Mouse (Mus musculus) MEL (cell line): Measurements from ENCODE around the gene Krt13. TPM values are rescaled to one million over a fixed set of nuclear protein-coding genes. Genes with fewer than 3 reads are reported as not detected.

Experiments used
- DNase-seq: peaks from one replicate; pipeline ENCODE4 v3.0.0; 2011; ENCODE audit warnings: low read depth, low spot score
- H3K27ac ChIP-seq: 2 replicates; pipeline ENCODE4 v1.5.1; 2012; ENCODE audit warnings: low read depth, mild to moderate bottlenecking, control low read depth, low read length, moderate library complexity; ENCODE audit not compliant: control insufficient read depth
- H3K27me3 ChIP-seq, 2 experiments: fragments of 150-350 bp in 1 of 2; sonication (generic) in 1 of 2; 2 replicates each; pipeline ENCODE4 v1.6.1; 2012; ENCODE audit warnings: low read length in 2 of 2, mild to moderate bottlenecking in 2 of 2, improper control_type of control experiment in 1 of 2, moderate library complexity in 1 of 2; ENCODE audit not compliant: insufficient read depth in 2 of 2, control insufficient read depth in 1 of 2
- H3K36me3 ChIP-seq, 2 experiments: 2 replicates each; pipeline ENCODE4 v1.6.1; 2012 to 2014; ENCODE audit warnings: low read length in 2 of 2, improper control_type of control experiment in 1 of 2, inconsistent platforms in 1 of 2, mild to moderate bottlenecking in 1 of 2; ENCODE audit not compliant: insufficient read depth in 2 of 2, control insufficient read depth in 1 of 2
- H3K4me1 ChIP-seq, 2 experiments: fragments of 150-350 bp in 1 of 2; sonication (generic) in 1 of 2; 2 replicates each; pipeline ENCODE4 v1.6.1; 2012; ENCODE audit warnings: low read length in 2 of 2, improper control_type of control experiment in 1 of 2, mild to moderate bottlenecking in 1 of 2; ENCODE audit not compliant: insufficient read depth in 2 of 2, control insufficient read depth in 1 of 2
- H3K4me3 ChIP-seq, 2 experiments: fragments of 150-350 bp in 1 of 2; sonication (generic) in 1 of 2; 2 replicates each; pipeline ENCODE4 v1.5.1; 2012; ENCODE audit warnings: low read depth in 2 of 2, low read length in 2 of 2, mild to moderate bottlenecking in 2 of 2, moderate library complexity in 2 of 2, control low read depth in 1 of 2, improper control_type of control experiment in 1 of 2; ENCODE audit not compliant: control insufficient read depth in 1 of 2, insufficient read depth in 1 of 2
- H3K79me2 ChIP-seq: 2 replicates; pipeline ENCODE4 v1.6.1; 2012; ENCODE audit warnings: mild to moderate bottlenecking, low read length, moderate library complexity; ENCODE audit not compliant: control insufficient read depth, poor library complexity, insufficient read depth
- H3K9ac ChIP-seq: 2 replicates; pipeline ENCODE4 v1.6.1; 2012; ENCODE audit warnings: low read depth, mild to moderate bottlenecking, control low read depth, low read length, moderate library complexity; ENCODE audit not compliant: control insufficient read depth, poor library complexity, severe bottlenecking
- H3K9me3 ChIP-seq: fragments of 150-350 bp; sonication (generic); replicated peaks from 2 replicates; pipeline ENCODE4 v1.6.1; 2012; ENCODE audit warnings: mild to moderate bottlenecking, low read length, improper control_type of control experiment, moderate library complexity; ENCODE audit not compliant: insufficient read depth
- BHLHE40 ChIP-seq: IDR thresholded peaks from 2 replicates; pipeline ENCODE4 v1.6.1; 2012; ENCODE audit warnings: low read depth, mild to moderate bottlenecking, inconsistent platforms, low read length, improper control_type of control experiment, borderline replicate concordance
- CHD2 ChIP-seq: IDR thresholded peaks from 2 replicates; pipeline ENCODE4 v1.6.1; 2011; ENCODE audit warnings: low read length, improper control_type of control experiment
- CTCF ChIP-seq, 3 experiments: IDR thresholded peaks in 2 of 3; conservative IDR thresholded peaks in 1 of 3; 2 replicates each; pipeline ENCODE4 v1.5.1; 2011 to 2012; ENCODE audit warnings: low read length in 3 of 3, low read depth in 2 of 3, mild to moderate bottlenecking in 2 of 3, improper control_type of control experiment in 1 of 3, inconsistent platforms in 1 of 3, mixed read lengths in 1 of 3, moderate library complexity in 1 of 3; ENCODE audit not compliant: control insufficient read depth in 1 of 3, insufficient read depth in 1 of 3, poor library complexity in 1 of 3, severe bottlenecking in 1 of 3
- E2F4 ChIP-seq: IDR thresholded peaks from 2 replicates; pipeline ENCODE4 v1.6.1; 2011; ENCODE audit warnings: low read depth, low read length, improper control_type of control experiment, borderline replicate concordance
- ETS1 ChIP-seq: IDR thresholded peaks from 2 replicates; pipeline ENCODE4 v1.6.1; 2012; ENCODE audit warnings: low read depth, mild to moderate bottlenecking, inconsistent platforms, low read length, improper control_type of control experiment, moderate library complexity
- GABPA ChIP-seq: IDR thresholded peaks from 2 replicates; pipeline ENCODE4 v1.6.1; 2012; ENCODE audit warnings: low read depth, mild to moderate bottlenecking, inconsistent platforms, low read length, improper control_type of control experiment, moderate library complexity
- GATA1 ChIP-seq: IDR thresholded peaks from 2 replicates; pipeline ENCODE4 v1.6.1; 2011; ENCODE audit warnings: low read depth, low read length, improper control_type of control experiment
- JUND ChIP-seq: IDR thresholded peaks from 2 replicates; pipeline ENCODE4 v1.6.1; 2011; ENCODE audit warnings: low read depth, mild to moderate bottlenecking, improper control_type of control experiment, low read length
- KAT2A ChIP-seq: conservative IDR thresholded peaks from 2 replicates; pipeline ENCODE4 v1.6.1; 2012; ENCODE audit warnings: low read depth, low read length, improper control_type of control experiment, inconsistent platforms
- MAX ChIP-seq: IDR thresholded peaks from 2 replicates; pipeline ENCODE4 v1.6.1; 2011; ENCODE audit warnings: low read length, improper control_type of control experiment
- MAZ ChIP-seq: IDR thresholded peaks from 2 replicates; pipeline ENCODE4 v1.6.1; 2012; ENCODE audit warnings: low read depth, mild to moderate bottlenecking, inconsistent platforms, low read length, improper control_type of control experiment
- MEF2A ChIP-seq: IDR thresholded peaks from 2 replicates; pipeline ENCODE4 v1.6.1; 2014; ENCODE audit warnings: low read depth, mild to moderate bottlenecking, inconsistent platforms, low read length, improper control_type of control experiment; ENCODE audit not compliant: poor library complexity, insufficient replicate concordance, severe bottlenecking; ENCODE audit errors: extremely low read depth
- MXI1 ChIP-seq: IDR thresholded peaks from 2 replicates; pipeline ENCODE4 v1.6.1; 2011; ENCODE audit warnings: mild to moderate bottlenecking, low read depth, low read length, improper control_type of control experiment
- MYC ChIP-seq: IDR thresholded peaks from 2 replicates; pipeline ENCODE4 v1.6.1; 2011; ENCODE audit warnings: low read depth, mild to moderate bottlenecking, low read length, improper control_type of control experiment, moderate library complexity
- NELFE ChIP-seq: IDR thresholded peaks from 2 replicates; pipeline ENCODE4 v1.6.1; 2011; ENCODE audit warnings: low read depth, low read length, improper control_type of control experiment
- NRF1 ChIP-seq: IDR thresholded peaks from 2 replicates; pipeline ENCODE4 v1.6.1; 2014; ENCODE audit warnings: low read depth, mild to moderate bottlenecking, inconsistent platforms, low read length, improper control_type of control experiment, moderate library complexity; ENCODE audit not compliant: poor library complexity, insufficient read depth, severe bottlenecking
- POLR2AphosphoS5 ChIP-seq: IDR thresholded peaks from 2 replicates; pipeline ENCODE4 v1.6.1; 2012; ENCODE audit warnings: low read depth, borderline replicate concordance, mild to moderate bottlenecking, inconsistent platforms, low read length, moderate library complexity, mixed read lengths
- SMC3 ChIP-seq: IDR thresholded peaks from 2 replicates; pipeline ENCODE4 v1.6.1; 2011; ENCODE audit warnings: low read depth, low read length, improper control_type of control experiment
- TCF12 ChIP-seq: IDR thresholded peaks from 2 replicates; pipeline ENCODE4 v1.6.1; 2014; ENCODE audit warnings: low read depth, mild to moderate bottlenecking, inconsistent platforms, low read length, improper control_type of control experiment, moderate library complexity
- USF1 ChIP-seq: IDR thresholded peaks from 2 replicates; pipeline ENCODE4 v1.6.1; 2014; ENCODE audit warnings: low read depth, mild to moderate bottlenecking, inconsistent platforms, low read length, improper control_type of control experiment, moderate library complexity
- USF2 ChIP-seq, 2 experiments: IDR thresholded peaks; 2 replicates each; pipeline ENCODE4 v1.6.1; 2011 to 2012; ENCODE audit warnings: improper control_type of control experiment in 2 of 2, low read length in 2 of 2, borderline replicate concordance in 1 of 2, inconsistent platforms in 1 of 2, low read depth in 1 of 2, mild to moderate bottlenecking in 1 of 2; ENCODE audit not compliant: insufficient read depth in 1 of 2
- ZC3H11A ChIP-seq: IDR thresholded peaks from 2 replicates; pipeline ENCODE4 v1.6.1; 2012; ENCODE audit warnings: low read depth, mild to moderate bottlenecking, inconsistent platforms, low read length, improper control_type of control experiment
- ZKSCAN1 ChIP-seq: IDR thresholded peaks from 2 replicates; pipeline ENCODE4 v1.6.1; 2012; ENCODE audit warnings: low read depth, mild to moderate bottlenecking, inconsistent platforms, low read length, improper control_type of control experiment, moderate library complexity
- ZNF384 ChIP-seq: IDR thresholded peaks from 2 replicates; pipeline ENCODE4 v1.6.1; 2012; ENCODE audit warnings: low read depth, mild to moderate bottlenecking, inconsistent platforms, low read length, improper control_type of control experiment
- polyA plus RNA-seq, 2 experiments: library from polyadenylated mRNA; stranded (reverse) in 1 of 2; unstranded in 1 of 2; fragments of >175 nt in 1 of 2; fragments of >200 nt in 1 of 2; gene quantifications; 2 replicates each; pipeline versions ENCODE4 v1.2.1 to v1.2.4; 2012; ENCODE audit warnings: low replicate concordance in 2 of 2, low read depth in 1 of 2; ENCODE audit not compliant: insufficient read length in 2 of 2, insufficient read depth in 1 of 2, missing spikeins in 1 of 2
- total RNA-seq: library from RNA; depleted of rRNA; stranded (reverse); fragments of 300-350 nt; gene quantifications from 2 replicates; pipeline ENCODE4 v1.2.3, GENCODE M21; 2012

The Krt13 gene
- total and polyA plus RNA-seq, 3 experiments = not detected

DNA sequence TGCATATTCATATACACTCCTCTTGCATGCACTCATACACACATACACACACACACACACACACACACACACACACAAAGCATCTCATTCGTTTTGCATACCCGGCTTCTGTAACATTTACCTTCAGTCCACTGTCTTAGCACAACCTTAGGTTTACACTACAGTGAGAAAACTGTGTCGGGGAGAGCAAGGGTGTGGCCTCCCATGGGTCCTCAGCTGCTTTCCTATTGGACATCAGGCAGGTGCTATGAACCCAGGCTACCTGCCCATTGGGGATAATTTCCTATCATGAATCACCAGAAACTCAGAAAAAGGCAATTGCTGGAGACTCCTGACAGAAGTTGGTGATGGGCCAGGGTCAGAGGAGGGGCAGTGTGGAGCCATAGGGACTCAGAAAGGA, 36.0 kb upstream of the Krt13 start:
- Histone ChIP-seq H3K27ac (no peak overlapping the region), H3K27me3 (no peaks in the 10 kb centered on the region), H3K4me3 (no peak overlapping the region), H3K36me3 (no peaks in the 10 kb centered on the region), H3K9me3 (no peaks in the 10 kb centered on the region), H3K4me1 (no peaks in the 10 kb centered on the region), H3K9ac (no peak overlapping the region), H3K79me2 (no peaks in the 10 kb centered on the region)
- no peak for DNase-seq
- no peak for TF ChIP-seq GABPA
- TF ChIP-seq MYC = no peak
- no peak for TF ChIP-seq NRF1
- TF ChIP-seq GATA1 = no peak
- no peak for TF ChIP-seq USF2 (IDR thresholded peaks at IDR 0.05; ENCODE audit: borderline replicate concordance in 1 of 2, insufficient read depth in 1 of 2, low read depth in 1 of 2, low read length in 2 of 2)
- no peak for TF ChIP-seq ZC3H11A
- no peak for TF ChIP-seq USF1
- no peak for TF ChIP-seq CTCF (IDR thresholded peaks at IDR 0.05 in 2 of 3, conservative IDR thresholded peaks at IDR 0.05 in 1 of 3; ENCODE audit: control insufficient read depth in 1 of 3, insufficient read depth in 1 of 3, low read depth in 2 of 3, low read length in 3 of 3, poor library complexity in 1 of 3, severe bottlenecking in 1 of 3)
- no peak for TF ChIP-seq POLR2AphosphoS5
- no peak for TF ChIP-seq ZNF384
- TF ChIP-seq NELFE = no peak
- no peak for TF ChIP-seq MAX
- no peak for TF ChIP-seq BHLHE40
- no peak for TF ChIP-seq MAZ
- no peak for TF ChIP-seq ZKSCAN1
- TF ChIP-seq TCF12 = no peak

DNA sequence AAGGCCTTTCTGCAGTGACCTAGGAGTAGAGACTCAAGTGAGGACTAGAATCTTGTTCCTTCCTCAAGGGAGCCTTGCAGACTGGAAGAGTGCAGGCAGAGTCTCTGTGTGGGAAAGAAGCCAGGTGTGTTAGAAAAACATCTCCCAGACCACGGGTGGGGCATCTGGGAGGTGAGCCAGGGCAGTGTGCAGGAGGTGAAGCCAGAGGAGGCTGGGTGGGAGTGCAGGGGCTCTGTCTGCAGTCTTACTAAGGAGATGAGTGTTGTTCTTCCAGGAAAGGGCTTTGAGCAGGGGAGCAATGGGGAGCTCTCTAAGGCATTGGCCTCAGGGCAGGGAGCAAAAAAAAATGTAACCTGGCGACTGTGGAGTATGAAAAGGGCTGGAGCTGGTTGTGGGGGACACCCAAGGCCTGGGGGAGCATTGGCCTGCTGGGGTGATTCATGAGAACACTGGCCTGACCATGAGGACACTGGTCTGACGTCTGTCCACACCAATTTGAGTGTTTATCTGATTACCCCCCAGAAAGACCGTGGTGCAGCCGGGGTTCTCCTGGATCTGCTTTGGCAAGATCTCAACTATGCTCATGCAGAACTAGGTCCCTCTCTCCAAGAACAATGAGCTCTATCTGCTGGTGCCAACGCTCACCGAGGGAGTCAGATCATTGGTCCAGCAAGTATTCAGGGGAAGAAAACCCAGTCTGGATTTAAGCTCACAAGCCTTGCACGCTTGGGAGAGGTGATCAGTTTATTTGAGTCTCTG, 34.3 kb upstream of the Krt13 start:
- Histone ChIP-seq H3K27me3 (no peaks in the 10 kb centered on the region), H3K36me3 (no peaks in the 10 kb centered on the region)
- no peak for TF ChIP-seq MXI1
- no peak for TF ChIP-seq NELFE
- TF ChIP-seq E2F4 = no peak
- TF ChIP-seq KAT2A = no peak
- TF ChIP-seq SMC3 = no peak
- no peak for TF ChIP-seq MEF2A
- no peak for TF ChIP-seq JUND
- TF ChIP-seq CHD2 = no peak
- no peak for TF ChIP-seq ETS1
- TF ChIP-seq, all 39 proteins: peak for 0
- Histone ChIP-seq H3K9me3 (no peaks in the 10 kb centered on the region), H3K4me3 (no peak overlapping the region), H3K79me2 (no peaks in the 10 kb centered on the region), H3K4me1 (no peaks in the 10 kb centered on the region), H3K9ac (no peak overlapping the region), H3K27ac (no peak overlapping the region)
- no peak for DNase-seq
